Mouse (Mus musculus): Measurements from ENCODE around the gene Gm11096. TPM values are rescaled to one million over a fixed set of nuclear protein-coding genes. Genes with fewer than 3 reads are reported as not detected.

Gm11096 gene
- total RNA-seq, 4 experiments from 2014 or later, result not detected

- no peak for DNase-seq (ENCODE audit: low spot score in 2 of 2)
These were observed 39.0 kb downstream of the Gm11096 start for GRCm38 (mm10) chr17:81480351-81481161.

DNA sequence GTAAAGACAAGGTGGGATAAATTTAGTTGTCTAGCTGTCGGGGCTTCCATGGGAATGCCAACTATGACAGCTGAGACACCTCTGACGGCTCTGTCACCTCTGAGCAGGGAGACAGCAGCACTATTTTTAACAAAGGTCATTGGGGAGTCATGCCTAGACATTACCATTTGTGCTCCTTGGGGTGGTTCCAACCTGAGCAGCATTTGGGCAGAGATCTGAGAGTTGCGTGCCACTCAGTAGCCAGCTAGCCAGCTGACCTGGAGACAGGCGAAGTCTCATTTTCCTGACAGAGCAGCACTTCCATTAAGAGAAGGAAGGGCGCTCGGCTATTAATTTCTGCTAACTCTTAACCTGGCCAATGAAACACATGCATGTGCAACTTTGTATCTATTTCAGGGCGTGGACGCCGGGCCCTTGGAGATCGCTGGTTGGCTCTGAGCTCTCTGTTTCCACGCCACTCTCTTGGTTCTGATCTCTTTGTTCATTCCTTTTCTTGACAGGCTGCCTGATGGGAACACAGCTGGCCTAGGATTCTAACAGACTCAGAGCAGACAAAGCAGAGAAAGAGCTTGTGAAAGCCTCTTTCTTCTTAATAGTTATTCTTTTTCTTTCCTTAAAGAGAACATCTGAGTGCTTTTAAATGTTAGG, 40.4 kb downstream of the Gm11096 start:
- no peak for DNase-seq (ENCODE audit: low spot score in 2 of 2)

- DNase-seq (ENCODE audit: low spot score in 2 of 2), result no peak
These were observed 44.8 kb downstream of the Gm11096 start for GRCm38 (mm10) chr17:81486388-81486787.

All from layer of hippocampus, adult 8-10 months (tissue).